23 mouse cellular contexts compared by ENCODE assay signal in the genomic region with DNA sequence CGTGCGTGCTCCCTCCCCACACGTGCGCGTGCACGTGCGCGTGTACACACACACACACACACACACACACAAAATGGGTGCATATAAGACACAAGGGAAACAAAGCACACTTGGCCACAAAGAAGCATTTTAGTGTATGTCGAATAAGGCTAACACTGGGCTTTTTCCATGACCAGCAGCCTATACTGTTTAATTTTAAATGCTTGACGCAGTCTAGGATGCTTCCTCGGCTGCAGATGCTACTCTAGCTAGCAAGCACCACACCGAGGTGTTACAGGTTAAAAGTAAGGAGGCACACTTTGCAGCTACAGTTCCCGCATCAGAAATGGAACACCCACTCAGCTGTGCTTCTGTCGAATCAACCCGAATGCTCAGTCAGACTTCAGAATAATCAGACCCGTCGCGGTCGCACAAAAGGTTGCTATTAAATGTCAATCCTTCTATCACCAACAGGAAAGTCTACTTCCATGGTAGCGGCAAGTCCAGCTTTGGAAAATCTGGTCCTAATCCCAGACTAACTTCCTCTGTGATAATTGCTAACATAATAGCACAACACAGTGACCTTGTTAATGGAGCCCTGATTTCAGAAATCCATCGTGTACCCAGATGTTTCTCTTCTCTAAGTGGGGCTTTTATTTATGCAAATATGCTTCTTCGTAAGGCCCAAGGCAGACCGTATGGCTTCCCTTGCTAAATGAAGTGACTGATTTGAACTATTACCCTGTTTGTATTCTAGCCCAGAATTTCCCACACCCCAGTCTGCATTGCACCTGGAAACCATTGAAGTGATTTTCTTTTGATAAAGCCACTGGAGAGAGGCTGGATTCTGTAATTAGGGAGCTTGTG. TPM values are rescaled to one million over a fixed set of nuclear protein-coding genes. Genes with fewer than 3 reads are reported as not detected.
DNase-seq lines count a peak whose midpoint lies in the region; ATAC-seq and TF ChIP-seq lines count a peak whose summit lies in the region.
"Had no signal": no experiment of that assay in that cellular context is flagged by ENCODE, and none has a peak within 500 bp of the region (broad histone marks: within the 10 kb centered on the region; RNA-seq: fewer than 3 reads in every experiment).

No protein-coding gene starts in this region.

- no peaks in the 10 kb centered on the region for H3K27me3 ChIP-seq in lung, embryonic 14.5 days (ENCODE audit: insufficient read depth, low read length)
- no peaks in the 10 kb centered on the region for H3K27me3 ChIP-seq in embryonic facial prominence, embryonic 10.5 days (replicated peaks; ENCODE audit: low read depth, poor library complexity, severe bottlenecking)
- H3K27me3 ChIP-seq in limb, embryonic 11.5 days (ENCODE audit: control insufficient read depth, insufficient read depth, low read length), result no peaks in the 10 kb centered on the region
- H3K27me3 ChIP-seq: midbrain, embryonic 12.5 days; neural tube, embryonic 12.5 days had no signal

- no peak overlapping the region for H3K4me2 ChIP-seq in lung, embryonic 14.5 days
- H3K4me2 ChIP-seq in limb, embryonic 11.5 days (ENCODE audit: low read depth, severe bottlenecking), result no peak overlapping the region
- H3K4me2 ChIP-seq: heart, embryonic 11.5 days; liver, embryonic 11.5 days; midbrain, embryonic 12.5 days; neural tube, embryonic 12.5 days had no signal

- H3K4me3 ChIP-seq in lung, embryonic 14.5 days (ENCODE audit: low read depth, low read length), result no peak overlapping the region
- peak overlapping the region; percentile 13; the same call in 1 of the 2 replicates for H3K4me3 ChIP-seq in embryonic facial prominence, embryonic 10.5 days
- no peak overlapping the region for H3K4me3 ChIP-seq in limb, embryonic 11.5 days (ENCODE audit: low read depth, low read length)
- H3K4me3 ChIP-seq: layer of hippocampus, adult 2 months; midbrain, embryonic 12.5 days; neural tube, embryonic 12.5 days had no signal

- H3K4me1 ChIP-seq in lung, embryonic 14.5 days (ENCODE audit: insufficient read depth), result peaks cover under 1% of the 10 kb centered on the region; the same call in 1 of the 2 replicates
- peaks cover 17% of the 10 kb centered on the region for H3K4me1 ChIP-seq in embryonic facial prominence, embryonic 10.5 days
- H3K4me1 ChIP-seq in limb, embryonic 11.5 days (ENCODE audit: control insufficient read depth, insufficient read depth, low read length), result peaks cover 4% of the 10 kb centered on the region; the same call in 1 of the 2 replicates
- H3K4me1 ChIP-seq: neural tube, embryonic 12.5 days had no signal

- no peaks in the 10 kb centered on the region for H3K9me3 ChIP-seq in lung, embryonic 14.5 days (ENCODE audit: low read depth, low read length)
- no peaks in the 10 kb centered on the region for H3K9me3 ChIP-seq in embryonic facial prominence, embryonic 10.5 days
- H3K9me3 ChIP-seq in limb, embryonic 11.5 days (ENCODE audit: control insufficient read depth, low read length), result no peaks in the 10 kb centered on the region
- H3K9me3 ChIP-seq: midbrain, embryonic 12.5 days had no signal

- no peak for TF ChIP-seq CTCF in lung, embryonic 14.5 days (IDR thresholded peaks at IDR 0.05; ENCODE audit: low read depth)

- DNase-seq in embryo, embryonic 10 days (ENCODE audit: low spot score), result peak; percentile 21
- no peak for DNase-seq in embryo, embryonic 9.5 days (ENCODE audit: extremely low spot score)
- DNase-seq in lung, embryonic 14.5 days, result peak; percentile 39
- no peak for DNase-seq in lung, postnatal 10 days
- DNase-seq in embryonic facial prominence, embryonic 10.5 days (ENCODE audit: low spot score), result peak; percentile 52
- DNase-seq in limb, embryonic 11.5 days (ENCODE audit: low spot score), result peak; percentile 38
- DNase-seq in T-cell, adult 2 months (ENCODE audit: low spot score), result no peak
- no peak for DNase-seq in right cerebral cortex, postnatal 10 days (ENCODE audit: low spot score in 2 of 2)
- DNase-seq: adrenal gland, adult 8-10 months; cerebellum, adult 9-11 months; forebrain, postnatal 0 days; heart, postnatal 4 days; kidney, postnatal 14 days; lung, adult 18-20 months; right cerebral cortex, postnatal 14 days had no signal

- no peak for ATAC-seq in lung, embryonic 14.5 days (ENCODE audit: insufficient read depth)
- no peak for ATAC-seq in limb, embryonic 11.5 days (ENCODE audit: insufficient number of reproducible peaks, low FRiP score, low TSS enrichment, low read depth)
- ATAC-seq: forebrain, postnatal 0 days; hindbrain, postnatal 0 days; intestine, postnatal 0 days had no signal

- 72% methylated on average over 23 of the region's 23 CpGs for WGBS in lung, embryonic 14.5 days
- 64% methylated on average over 23 of the region's 23 CpGs for WGBS in embryonic facial prominence, embryonic 10.5 days
- WGBS in limb, embryonic 11.5 days, result 52% methylated on average over 23 of the region's 23 CpGs

- no peak overlapping the region; the same call in 1 of the 2 replicates for H3K27ac ChIP-seq in lung, embryonic 14.5 days (ENCODE audit: low read depth)
- peak overlapping the region; percentile 12; the same call in 1 of the 2 replicates for H3K27ac ChIP-seq in embryonic facial prominence, embryonic 10.5 days (replicated peaks)
- no peak overlapping the region for H3K27ac ChIP-seq in limb, embryonic 11.5 days (replicated peaks; ENCODE audit: low read depth, low read length)
- H3K27ac ChIP-seq: hindbrain, postnatal 0 days; layer of hippocampus, adult 2 months; macrophage; midbrain, embryonic 12.5 days; neural tube, embryonic 12.5 days had no signal

- no peak overlapping the region for H3K9ac ChIP-seq in lung, embryonic 14.5 days
- H3K9ac ChIP-seq in limb, embryonic 11.5 days (ENCODE audit: low read length), result no peak overlapping the region
- H3K9ac ChIP-seq: forebrain, postnatal 0 days; midbrain, embryonic 12.5 days; neural tube, embryonic 12.5 days had no signal

- no peaks in the 10 kb centered on the region for H3K36me3 ChIP-seq in lung, embryonic 14.5 days (ENCODE audit: insufficient read depth)
- H3K36me3 ChIP-seq in embryonic facial prominence, embryonic 10.5 days (replicated peaks), result no peaks in the 10 kb centered on the region
- no peaks in the 10 kb centered on the region for H3K36me3 ChIP-seq in limb, embryonic 11.5 days (ENCODE audit: control insufficient read depth, insufficient read depth, low read length)
- H3K36me3 ChIP-seq: midbrain, embryonic 12.5 days; neural tube, embryonic 12.5 days had no signal

RNA-seq across cellular contexts. Expression of a gene that starts 36.5 kb away (rescaled TPM):
- 20.9 and 23.0 TPM in 2 replicates for polyA plus RNA-seq in lung, embryonic 14.5 days (2014; fragmentation: Nextera tagmentation; extraction: Ambion mirVana)
- 7.0 and 7.7 TPM in 2 replicates for polyA plus RNA-seq in embryonic facial prominence, embryonic 10.5 days (2016; fragmentation: Nextera tagmentation; extraction: Ambion mirVana)
- polyA plus RNA-seq in limb, embryonic 11.5 days (2014; fragmentation: Nextera tagmentation; extraction: Ambion mirVana), result 8.2 and 8.6 TPM in 2 replicates
- polyA plus RNA-seq: macrophage had no signal

Comparison
In these comparisons a context has a peak if more than half of its experiments do, and no peak if none do; other contexts are left out.
1. DNase-seq: peak in embryo, embryonic 10 days (single experiment), lung, embryonic 14.5 days (single experiment), embryonic facial prominence, embryonic 10.5 days (single experiment) and limb, embryonic 11.5 days (single experiment); none in embryo, embryonic 9.5 days (single experiment), lung, postnatal 10 days (single experiment), T-cell, adult 2 months (single experiment) and right cerebral cortex, postnatal 10 days (0 of 2).